Mouse (Mus musculus) midbrain, embryonic 14.5 days (tissue): Measurements from ENCODE around the gene Tmem59l. TPM values are rescaled to one million over a fixed set of nuclear protein-coding genes. Genes with fewer than 3 reads are reported as not detected.

Experiments
- ATAC-seq: fragments of 200-750 bp; cut with Nextera tagmentation; 2 replicates; pipeline ENCODE4 v1.8.0; 2017; ENCODE audit warnings: moderate number of reproducible peaks, moderate library complexity; ENCODE audit not compliant: low FRiP score, low TSS enrichment
- DNase-seq: peaks from one replicate; pipeline ENCODE4 v3.0.0-alpha.2; 2015
- H3K27ac ChIP-seq: fragments of 300-500 bp; sonication (generic); replicated peaks from 2 replicates; pipeline ENCODE4 v1.5.1; 2014; ENCODE audit warnings: mild to moderate bottlenecking, low read depth, low read length, moderate library complexity
- H3K27me3 ChIP-seq: fragments of 300-500 bp; sonication (generic); 2 replicates; pipeline ENCODE4 v1.6.1; 2014; ENCODE audit warnings: low read length, control low read depth, mixed read lengths; ENCODE audit not compliant: control insufficient read depth, insufficient read depth
- H3K36me3 ChIP-seq: fragments of 300-500 bp; sonication (generic); 2 replicates; pipeline ENCODE4 v1.6.1; 2014; ENCODE audit warnings: low read length, control low read depth; ENCODE audit not compliant: control insufficient read depth, insufficient read depth
- H3K4me1 ChIP-seq: fragments of 300-500 bp; sonication (generic); 2 replicates; pipeline ENCODE4 v1.6.1; 2014; ENCODE audit warnings: mild to moderate bottlenecking, antibody characterized with exemption, low read length, control low read depth; ENCODE audit not compliant: control insufficient read depth, insufficient read depth
- H3K4me2 ChIP-seq: fragments of 300-500 bp; sonication (generic); 2 replicates; pipeline ENCODE4 v1.6.1; 2014; ENCODE audit warnings: mild to moderate bottlenecking, low read length, moderate library complexity
- H3K4me3 ChIP-seq: fragments of 300-500 bp; sonication (generic); replicated peaks from 2 replicates; pipeline ENCODE4 v1.5.1; 2014; ENCODE audit warnings: low read depth, low read length
- H3K9ac ChIP-seq: fragments of 300-500 bp; sonication (generic); replicated peaks from 2 replicates; pipeline ENCODE4 v1.6.1; 2014; ENCODE audit warnings: mild to moderate bottlenecking, low read length, moderate library complexity
- H3K9me3 ChIP-seq: fragments of 300-500 bp; sonication (generic); 2 replicates; pipeline ENCODE4 v1.6.1; 2016; ENCODE audit warnings: low read length, control low read depth, mixed read lengths; ENCODE audit not compliant: control insufficient read depth
- WGBS: fragments of 180-500 bp; shearing (Covaris S2); extraction: QIAGEN DNeasy Blood & Tissue Kit; methylation state at CpG from one replicate; pipeline ENCODE4 v1.1.7; 2014; 5-methylcytosine and 5-hydroxymethylcytosine counted together
- polyA plus RNA-seq: library from polyadenylated mRNA; unstranded; fragments of >200 nt; fragmentation: Nextera tagmentation; extraction: Ambion mirVana; gene quantifications from 2 replicates; pipeline ENCODE4 v1.2.1, GENCODE M21; 2014

The Tmem59l gene
- polyA plus RNA-seq, 1 experiment from 2014 or later = 104 TPM

- no peak overlapping the region for H3K4me3 ChIP-seq
- H3K36me3 ChIP-seq = peaks cover 28% of the 10 kb centered on the region
- no peak overlapping the region for H3K9ac ChIP-seq
- H3K4me2 ChIP-seq = no peak overlapping the region
- H3K4me1 ChIP-seq = no peaks in the 10 kb centered on the region
- H3K9me3 ChIP-seq = no peaks in the 10 kb centered on the region
- 68% methylated on average over 52 of the region's 52 CpGs for WGBS
- no peak overlapping the region for H3K27ac ChIP-seq
- no peaks in the 10 kb centered on the region for H3K27me3 ChIP-seq
- ATAC-seq (no peak), DNase-seq (no peak)
These were observed 34.8 kb downstream of the Tmem59l start for GRCm38 (mm10) chr8:70452196-70452966.

GRCm38 (mm10) chr8:70447639-70448420 lies 39.3 kb downstream of the Tmem59l start:
- Histone ChIP-seq H3K4me1 (no peaks in the 10 kb centered on the region), H3K27ac (no peak overlapping the region), H3K4me3 (no peak overlapping the region), H3K36me3 (peaks cover 28% of the 10 kb centered on the region), H3K9ac (no peak overlapping the region; the same call in 1 of the 2 replicates), H3K4me2 (no peak overlapping the region), H3K9me3 (no peaks in the 10 kb centered on the region), H3K27me3 (no peaks in the 10 kb centered on the region)
- WGBS = 73% methylated on average over 19 of the region's 19 CpGs
- ATAC-seq (no peak), DNase-seq (peak; percentile 53)

DNA sequence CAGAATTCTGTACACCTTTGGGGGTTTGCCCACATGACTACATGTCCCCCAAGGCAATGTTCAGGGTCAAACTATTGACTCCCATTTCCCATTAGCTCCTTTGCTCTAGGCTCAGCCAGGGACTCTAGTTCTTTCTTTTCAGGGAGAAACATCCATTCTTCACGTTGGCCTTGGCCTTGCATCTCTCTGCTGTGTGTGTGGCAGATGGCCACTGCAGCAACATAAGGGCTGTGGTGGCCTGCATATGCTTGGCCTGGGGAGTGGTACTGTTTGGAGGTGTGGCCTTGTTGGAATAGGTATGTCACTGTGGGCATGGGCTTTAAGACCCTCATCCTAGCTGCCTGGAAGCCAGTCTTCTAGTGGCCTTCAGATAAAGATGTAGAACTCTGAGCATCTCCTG lies 41.2 kb downstream of the Tmem59l start:
- H3K4me2 ChIP-seq = no peak overlapping the region
- H3K36me3 ChIP-seq = peaks cover 12% of the 10 kb centered on the region; the same call in 1 of the 2 replicates
- DNase-seq = no peak
- 67% methylated on average over 1 of the region's 1 CpGs for WGBS
- no peak overlapping the region for H3K27ac ChIP-seq
- no peaks in the 10 kb centered on the region for H3K9me3 ChIP-seq
- no peak overlapping the region for H3K4me3 ChIP-seq
- no peaks in the 10 kb centered on the region for H3K27me3 ChIP-seq
- ATAC-seq = no peak
- H3K4me1 ChIP-seq = no peaks in the 10 kb centered on the region
- no peak overlapping the region for H3K9ac ChIP-seq

DNA sequence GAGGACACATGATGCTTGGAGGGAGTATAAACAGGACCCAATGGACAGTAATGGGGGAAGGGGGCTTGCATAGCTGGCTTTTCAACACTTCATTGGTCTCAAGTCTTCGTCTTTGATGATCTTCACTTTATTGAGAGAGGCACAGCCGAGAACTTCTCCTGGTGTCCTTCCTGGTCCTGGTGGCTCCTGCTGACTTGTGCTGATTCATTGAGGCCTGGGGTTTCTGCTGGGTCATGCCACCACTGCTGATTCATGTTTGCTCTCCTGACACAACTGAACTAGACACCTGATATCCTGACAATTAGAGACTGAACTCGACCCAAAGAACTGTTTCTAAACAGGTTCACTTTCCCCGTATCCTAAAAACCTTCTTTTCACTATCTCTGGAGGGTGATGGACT lies 43.8 kb downstream of the Tmem59l start:
- H3K4me3 ChIP-seq = no peak overlapping the region
- no peak overlapping the region for H3K4me2 ChIP-seq
- ATAC-seq (no peak), DNase-seq (no peak)
- H3K27me3 ChIP-seq = no peaks in the 10 kb centered on the region
- H3K36me3 ChIP-seq = no peaks in the 10 kb centered on the region
- 86% methylated on average over 4 of the region's 4 CpGs for WGBS
- H3K27ac ChIP-seq = no peak overlapping the region
- H3K9ac ChIP-seq = no peak overlapping the region
- peaks cover 11% of the 10 kb centered on the region for H3K4me1 ChIP-seq
- H3K9me3 ChIP-seq = no peaks in the 10 kb centered on the region

- Histone ChIP-seq H3K27ac (no peak overlapping the region), H3K9ac (no peak overlapping the region), H3K27me3 (no peaks in the 10 kb centered on the region), H3K9me3 (no peaks in the 10 kb centered on the region), H3K4me1 (peaks cover 16% of the 10 kb centered on the region), H3K36me3 (no peaks in the 10 kb centered on the region), H3K4me3 (no peak overlapping the region), H3K4me2 (no peak overlapping the region)
- DNase-seq = no peak
- WGBS = 82% methylated on average over 3 of the region's 3 CpGs
- no peak for ATAC-seq
These were observed 45.6 kb downstream of the Tmem59l start for GRCm38 (mm10) chr8:70441565-70441964.

GRCm38 (mm10) chr8:70440246-70440645 lies 46.9 kb downstream of the Tmem59l start:
- no peak overlapping the region for H3K9ac ChIP-seq
- no peak overlapping the region for H3K27ac ChIP-seq
- H3K4me3 ChIP-seq = peak overlapping the region; percentile 68
- ATAC-seq (no peak), DNase-seq (no peak)
- no peaks in the 10 kb centered on the region for H3K36me3 ChIP-seq
- peaks cover 16% of the 10 kb centered on the region for H3K4me1 ChIP-seq
- H3K4me2 ChIP-seq = peak overlapping the region; percentile 68
- H3K9me3 ChIP-seq = no peaks in the 10 kb centered on the region
- no peaks in the 10 kb centered on the region for H3K27me3 ChIP-seq
- WGBS = 52% methylated on average over 3 of the region's 3 CpGs

- H3K27ac ChIP-seq = peak overlapping the region; percentile 91
- no peaks in the 10 kb centered on the region for H3K9me3 ChIP-seq
- DNase-seq = no peak
- no peaks in the 10 kb centered on the region for H3K27me3 ChIP-seq
- H3K4me2 ChIP-seq = peak overlapping the region; percentile 68
- no peak for ATAC-seq
- WGBS = 3% methylated on average over 7 of the region's 7 CpGs
- peak overlapping the region; percentile 60; the same call in 1 of the 2 replicates for H3K9ac ChIP-seq
- no peaks in the 10 kb centered on the region for H3K36me3 ChIP-seq
- H3K4me3 ChIP-seq = peak overlapping the region; percentile 68
- H3K4me1 ChIP-seq = peaks cover 16% of the 10 kb centered on the region
These were observed 47.3 kb downstream of the Tmem59l start for GRCm38 (mm10) chr8:70439848-70440179.

GRCm38 (mm10) chr8:70439055-70439847 lies 47.9 kb downstream of the Tmem59l start, which contains the start of gene Crtc1:
Gene Crtc1 (minus strand): TSS chr8:70439579.
- Histone ChIP-seq H3K4me3 (peak within 1 kb of the TSS; percentile 68), H3K27me3 (no peaks in the 10 kb centered on the region), H3K4me1 (peaks cover 16% of the 10 kb centered on the region), H3K9ac (peak within 1 kb of the TSS; percentile 79), H3K36me3 (no peaks in the 10 kb centered on the region), H3K27ac (peak within 1 kb of the TSS; percentile 91), H3K9me3 (no peaks in the 10 kb centered on the region), H3K4me2 (peak within 1 kb of the TSS; percentile 68)
- DNase-seq (peak; percentile 99), ATAC-seq (peak; percentile 97)
- WGBS = under 1% methylated on average over 66 of the region's 70 CpGs
